Mouse (Mus musculus) lung, adult 2 months (tissue): ENCODE results near the gene Rabep2. TPM values are rescaled to one million over a fixed set of nuclear protein-coding genes. Genes with fewer than 3 reads are reported as not detected.
"Not testable (repeated sequence)": the region's sequence is repeated elsewhere in the genome, so short reads cannot be mapped to it uniquely, and the experiment has no call there.

ENCODE experiments used
- DNase-seq: peaks from one replicate; pipeline ENCODE4 v3.0.0; 2022
- H3K4me1 ChIP-seq: fragments of 200-500 bp; 2 replicates; pipeline ENCODE4 v1.6.1; 2011; ENCODE audit warnings: low read length; ENCODE audit not compliant: control insufficient read depth, insufficient read depth
- H3K4me3 ChIP-seq: fragments of 200-500 bp; replicated peaks from 2 replicates; pipeline ENCODE3; 2011; ENCODE audit warnings: low read depth, mild to moderate bottlenecking, control low read depth, low read length; ENCODE audit errors: extremely low read depth
- CTCF ChIP-seq: fragments of 200-500 bp; IDR thresholded peaks from 2 replicates; pipeline ENCODE4 v1.5.1; 2011; ENCODE audit warnings: mild to moderate bottlenecking, low read length, control low read depth; ENCODE audit not compliant: insufficient read depth
- POLR2A ChIP-seq: fragments of 200-500 bp; IDR thresholded peaks from 2 replicates; pipeline ENCODE4 v1.6.1; 2011; ENCODE audit warnings: low read depth, mild to moderate bottlenecking, control low read depth, low read length, borderline replicate concordance; ENCODE audit errors: extremely low read depth
- WGBS: fragments of 180-500 bp; shearing (Covaris S2); methylation state at CpG from one replicate; pipeline ENCODE4 v1.1.7; 2018; 5-methylcytosine and 5-hydroxymethylcytosine counted together
- polyA plus RNA-seq: library from polyadenylated mRNA; depleted of rRNA; stranded (reverse); fragments of >200 nt; gene quantifications from 2 replicates; pipeline ENCODE4 v1.2.3, GENCODE M21; 2012; rRNA removed

The Rabep2 gene
- polyA plus RNA-seq: 31.4 and 33.2 TPM in 2 replicates

- Histone ChIP-seq H3K4me3 (peak within 1 kb of the TSS; percentile 98), H3K4me1 (peaks cover 9% of the 10 kb centered on the region)
- TF ChIP-seq CTCF (no peak), POLR2A (peak; percentile 58; the same call in 1 of the 2 replicates)
- WGBS: under 1% methylated on average over 82 of the region's 82 CpGs
- DNase-seq: peak; percentile 98
Observed at GRCm38 (mm10) chr7:126428631-126429502, at the start of gene Rabep2. Gene Rabep2, plus strand, starts transcription at chr7:126428759.

GRCm38 (mm10) chr7:126383565-126383964 lies 45.0 kb upstream of the Rabep2 start:
- TF ChIP-seq POLR2A (no peak), CTCF (no peak)
- Histone ChIP-seq H3K4me3 (no peak overlapping the region), H3K4me1 (no peaks in the 10 kb centered on the region)
- 83% methylated on average over 5 of the region's 5 CpGs for WGBS
- DNase-seq: no peak

GRCm38 (mm10) chr7:126388185-126388584 lies 40.4 kb upstream of the Rabep2 start:
- no peak for DNase-seq
- WGBS: 100% methylated on average over 1 of the region's 1 CpGs
- no peak overlapping the region for H3K4me3 ChIP-seq
- TF ChIP-seq CTCF: no peak
- TF ChIP-seq POLR2A: no peak
- no peaks in the 10 kb centered on the region for H3K4me1 ChIP-seq

GRCm38 (mm10) chr7:126392086-126392884 lies 36.3 kb upstream of the Rabep2 start:
- H3K4me3 ChIP-seq, H3K4me1 ChIP-seq, DNase-seq: not testable (repeated sequence)
- 93% methylated on average over 7 of the region's 7 CpGs for WGBS

- TF ChIP-seq CTCF (no peak), POLR2A (peak; percentile 82; the same call in 1 of the 2 replicates)
- H3K4me1 ChIP-seq: peaks cover 5% of the 10 kb centered on the region; the same call in 1 of the 2 replicates
- H3K4me3 ChIP-seq: peak within 1 kb of the TSS; percentile 63
- under 1% methylated on average over 59 of the region's 59 CpGs for WGBS
- DNase-seq: peak; percentile 96
Observed at GRCm38 (mm10) chr7:126396298-126397119, 32.0 kb upstream of the Rabep2 start, which contains the start of gene Nfatc2ip. Gene Nfatc2ip, minus strand, starts transcription at chr7:126396737.

- DNase-seq: no peak
- Histone ChIP-seq H3K4me3 (no peak overlapping the region), H3K4me1 (peaks cover 5% of the 10 kb centered on the region; the same call in 1 of the 2 replicates)
- TF ChIP-seq CTCF (no peak), POLR2A (no peak)
- WGBS: 60% methylated on average over 6 of the region's 6 CpGs
Observed at GRCm38 (mm10) chr7:126397221-126397620, 31.3 kb upstream of the Rabep2 start.

DNA sequence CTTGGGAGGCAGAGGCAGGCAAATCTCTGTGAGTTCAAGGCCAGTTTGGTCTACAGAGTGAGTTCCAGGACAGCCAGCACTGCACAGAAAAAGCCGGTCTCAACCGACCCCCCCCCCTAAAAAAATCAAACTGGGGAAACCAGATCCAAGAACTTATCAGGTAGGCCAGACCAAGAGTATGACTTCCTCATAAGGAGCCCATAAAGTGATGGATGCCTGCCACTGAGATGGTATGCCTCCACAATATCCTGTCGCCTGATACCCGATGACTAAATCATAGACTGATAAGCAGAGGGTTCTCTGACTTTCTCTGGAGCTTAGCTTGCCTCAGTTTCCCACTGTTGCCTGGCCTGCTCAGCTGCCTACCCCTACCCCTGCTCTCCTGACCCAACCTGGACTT lies 30.7 kb upstream of the Rabep2 start:
- no peak overlapping the region for H3K4me3 ChIP-seq
- DNase-seq: no peak
- WGBS: 88% methylated on average over 4 of the region's 4 CpGs
- TF ChIP-seq POLR2A (no peak), CTCF (no peak)
- peaks cover 5% of the 10 kb centered on the region; the same call in 1 of the 2 replicates for H3K4me1 ChIP-seq

- H3K4me3 ChIP-seq: no peak overlapping the region
- DNase-seq: peak; percentile 78
- no peak for TF ChIP-seq POLR2A
- TF ChIP-seq CTCF: peak; percentile 86
- H3K4me1 ChIP-seq: peaks cover 5% of the 10 kb centered on the region; the same call in 1 of the 2 replicates
- 8% methylated on average over 5 of the region's 5 CpGs for WGBS
Observed at GRCm38 (mm10) chr7:126399548-126399947, 29.0 kb upstream of the Rabep2 start.

DNA sequence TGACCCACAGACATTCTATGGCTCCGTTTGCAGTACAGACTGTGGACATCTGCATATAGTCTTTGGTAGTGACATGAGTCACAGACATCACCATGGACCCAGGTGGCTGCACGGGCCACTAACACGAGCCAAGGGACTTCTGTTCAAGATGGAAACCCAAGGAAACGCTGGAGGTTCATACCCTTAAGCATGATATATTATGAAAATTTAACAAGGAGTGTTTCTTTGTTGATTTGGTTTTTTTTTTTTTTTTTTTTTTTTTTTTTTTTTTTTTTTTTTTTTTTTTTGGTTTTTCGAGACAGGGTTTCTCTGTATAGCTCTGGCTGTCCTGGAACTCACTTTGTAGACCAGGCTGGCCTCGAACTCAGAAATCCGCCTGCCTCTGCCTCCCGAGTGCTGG lies 26.0 kb upstream of the Rabep2 start:
- H3K4me1 ChIP-seq, H3K4me3 ChIP-seq, DNase-seq: not testable (repeated sequence)
- WGBS: 74% methylated on average over 8 of the region's 8 CpGs
